Mouse (Mus musculus): Measurements from ENCODE around the gene Tacc2. TPM values are rescaled to one million over a fixed set of nuclear protein-coding genes. Genes with fewer than 3 reads are reported as not detected.

Gene Tacc2
- polyA plus RNA-seq, 1 experiment from 2014 or later: 53.7 TPM

- Histone ChIP-seq H3K9me3 (replicated peaks) (peaks cover 15% of the 10 kb centered on the region), H3K9ac (peak overlapping the region; percentile 60), H3K27ac (ENCODE audit: poor library complexity, severe bottlenecking) (peak overlapping the region; percentile 99), H3K36me3 (peaks cover 22% of the 10 kb centered on the region), H3K4me2 (peak overlapping the region; percentile 37), H3K27me3 (replicated peaks) (no peaks in the 10 kb centered on the region), H3K4me3 (no peak overlapping the region), H3K4me1 (replicated peaks) (peaks cover 71% of the 10 kb centered on the region)
- ATAC-seq (ENCODE audit: insufficient number of reproducible peaks, low FRiP score): 0 out of 2 replicates have a peak, but pooled peaks have one; percentile 0
- WGBS: 15% methylated on average over 7 of the region's 7 CpGs
Measured at GRCm38 (mm10) chr7:130668729-130669281, 91.6 kb downstream of the Tacc2 start.

DNA sequence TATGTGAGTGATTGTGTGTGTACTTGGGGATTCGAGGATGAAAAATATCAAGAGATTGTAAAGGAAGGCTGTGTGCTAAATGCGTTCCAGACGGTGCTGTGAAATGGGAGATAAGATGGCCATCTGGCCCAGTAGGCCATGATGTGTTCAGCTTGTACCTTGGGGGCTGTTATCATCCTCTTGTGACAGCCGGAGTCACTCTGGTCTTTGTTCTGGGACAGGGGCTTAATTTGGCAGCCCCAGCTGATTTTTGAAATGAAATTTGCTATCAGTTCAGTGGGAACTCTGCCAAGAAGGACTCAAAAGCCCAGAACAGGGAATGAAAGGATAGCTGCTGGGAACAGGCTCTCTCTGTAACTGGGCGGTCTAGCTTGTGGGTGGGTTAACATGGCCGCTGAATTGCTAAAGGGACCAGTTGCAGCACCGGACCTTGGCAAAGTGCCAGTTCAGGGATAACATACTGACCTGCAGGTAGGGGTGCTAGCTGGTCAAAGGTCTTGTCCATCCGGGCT lies 92.2 kb downstream of the Tacc2 start:
- Histone ChIP-seq H3K27me3 (replicated peaks) (no peaks in the 10 kb centered on the region), H3K9ac (peak overlapping the region; percentile 60), H3K4me3 (no peak overlapping the region), H3K36me3 (peaks cover 16% of the 10 kb centered on the region), H3K4me2 (peak overlapping the region; percentile 37), H3K9me3 (replicated peaks) (peaks cover 11% of the 10 kb centered on the region), H3K4me1 (replicated peaks) (peaks cover 77% of the 10 kb centered on the region), H3K27ac (ENCODE audit: poor library complexity, severe bottlenecking) (peak overlapping the region; percentile 99)
- 11% methylated on average over 8 of the region's 8 CpGs for WGBS
- peak; percentile 59 for ATAC-seq (ENCODE audit: insufficient number of reproducible peaks, low FRiP score)

DNA sequence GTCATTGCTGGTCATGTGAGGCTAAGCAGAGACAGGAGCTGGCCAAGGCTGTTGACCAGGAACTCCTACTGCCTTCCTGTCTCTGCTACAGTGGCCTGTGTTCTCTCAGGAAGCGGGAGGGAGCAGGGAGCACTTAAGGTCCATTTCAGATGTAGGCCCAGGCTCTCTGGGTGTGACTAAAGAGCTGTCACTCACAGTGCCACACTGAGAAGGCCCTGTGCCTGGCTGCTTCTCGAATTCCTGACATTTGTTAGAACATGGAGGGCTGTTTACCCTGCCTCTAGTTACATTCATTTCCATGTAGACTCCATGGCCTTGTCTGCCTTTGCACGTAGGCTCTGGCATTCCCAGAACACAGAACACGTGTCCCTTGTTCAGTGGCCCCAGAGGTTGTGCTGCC lies 93.1 kb downstream of the Tacc2 start:
- Histone ChIP-seq H3K4me1 (replicated peaks) (peaks cover 81% of the 10 kb centered on the region), H3K4me3 (no peak overlapping the region), H3K9ac (peak overlapping the region; percentile 15), H3K27ac (ENCODE audit: poor library complexity, severe bottlenecking) (peak overlapping the region; percentile 99), H3K36me3 (peaks cover 16% of the 10 kb centered on the region), H3K4me2 (no peak overlapping the region), H3K9me3 (replicated peaks) (0 out of 2 replicates have a peak, but pooled peaks cover 2% of the 10 kb centered on the region), H3K27me3 (replicated peaks) (no peaks in the 10 kb centered on the region)
- ATAC-seq (ENCODE audit: insufficient number of reproducible peaks, low FRiP score): peak; percentile 46
- WGBS: 28% methylated on average over 4 of the region's 4 CpGs

GRCm38 (mm10) chr7:130671301-130671700 lies 94.1 kb downstream of the Tacc2 start:
- H3K4me2 ChIP-seq: no peak overlapping the region
- no peaks in the 10 kb centered on the region for H3K27me3 ChIP-seq (replicated peaks)
- H3K9ac ChIP-seq: 0 out of 2 replicates have a peak overlapping the region, but pooled peaks have one; percentile 15
- H3K4me3 ChIP-seq: no peak overlapping the region
- peaks cover 18% of the 10 kb centered on the region for H3K36me3 ChIP-seq
- H3K9me3 ChIP-seq (replicated peaks): peaks cover 2% of the 10 kb centered on the region; the same call in 1 of the 2 replicates
- 58% methylated on average over 6 of the region's 6 CpGs for WGBS
- ATAC-seq (ENCODE audit: insufficient number of reproducible peaks, low FRiP score): no peak; the same call in 1 of the 2 replicates
- peak overlapping the region; percentile 99 for H3K27ac ChIP-seq (ENCODE audit: poor library complexity, severe bottlenecking)
- peaks cover 80% of the 10 kb centered on the region for H3K4me1 ChIP-seq (replicated peaks)

- H3K27ac ChIP-seq (ENCODE audit: poor library complexity, severe bottlenecking): peak overlapping the region; percentile 97
- H3K4me2 ChIP-seq: peak overlapping the region; percentile 17; the same call in 1 of the 2 replicates
- H3K4me3 ChIP-seq: no peak overlapping the region
- H3K9me3 ChIP-seq (replicated peaks): peaks cover 4% of the 10 kb centered on the region; the same call in 1 of the 2 replicates
- H3K36me3 ChIP-seq: peaks cover 39% of the 10 kb centered on the region
- peak overlapping the region; percentile 73 for H3K9ac ChIP-seq
- H3K27me3 ChIP-seq (replicated peaks): no peaks in the 10 kb centered on the region
- WGBS: 43% methylated on average over 9 of the region's 9 CpGs
- peaks cover 70% of the 10 kb centered on the region for H3K4me1 ChIP-seq (replicated peaks)
- peak; percentile 37; the same call in 1 of the 2 replicates for ATAC-seq (ENCODE audit: insufficient number of reproducible peaks, low FRiP score)
Measured at GRCm38 (mm10) chr7:130673169-130674033, 96.2 kb downstream of the Tacc2 start.

- peaks cover 41% of the 10 kb centered on the region for H3K36me3 ChIP-seq
- peaks cover 60% of the 10 kb centered on the region for H3K4me1 ChIP-seq (replicated peaks)
- no peak overlapping the region for H3K27ac ChIP-seq (ENCODE audit: poor library complexity, severe bottlenecking)
- H3K9me3 ChIP-seq (replicated peaks): peaks cover 4% of the 10 kb centered on the region; the same call in 1 of the 2 replicates
- no peak overlapping the region; the same call in 1 of the 2 replicates for H3K9ac ChIP-seq
- H3K4me2 ChIP-seq: no peak overlapping the region
- ATAC-seq (ENCODE audit: insufficient number of reproducible peaks, low FRiP score): no peak
- no peaks in the 10 kb centered on the region for H3K27me3 ChIP-seq (replicated peaks)
- H3K4me3 ChIP-seq: no peak overlapping the region
- WGBS: 80% methylated on average over 9 of the region's 9 CpGs
Measured at GRCm38 (mm10) chr7:130674526-130674925, 97.3 kb downstream of the Tacc2 start.

DNA sequence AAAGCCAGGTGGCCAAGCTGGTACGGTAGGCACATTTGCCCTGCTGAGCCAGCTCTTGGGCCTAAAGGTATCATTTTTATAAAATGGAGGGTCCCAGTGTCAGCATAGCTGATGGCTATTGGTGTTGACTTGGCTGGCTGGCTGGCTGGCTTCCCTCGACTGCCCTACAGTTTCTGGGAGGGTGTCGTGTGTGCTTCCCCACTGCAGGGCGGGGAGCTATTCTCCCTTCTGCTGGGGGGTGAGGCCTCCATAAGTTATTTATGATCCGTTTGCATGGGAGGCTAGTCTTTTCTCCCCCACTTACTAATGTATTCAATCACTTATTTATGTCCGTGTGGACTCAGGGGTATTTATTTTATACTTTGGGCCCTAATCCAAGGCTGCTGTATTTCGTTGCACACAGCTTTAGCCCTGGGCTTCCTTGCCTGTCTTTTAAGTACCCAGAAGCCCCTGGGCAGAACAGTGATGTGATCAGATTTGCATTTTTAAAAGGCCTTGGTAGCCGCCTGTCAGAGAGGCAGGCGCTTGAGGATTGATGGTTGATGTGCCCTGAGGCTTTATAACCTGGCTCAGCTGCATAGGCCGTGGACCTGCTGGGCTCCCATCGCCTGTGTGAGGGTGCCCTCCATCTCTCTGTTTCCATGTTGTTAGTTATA lies 99.8 kb downstream of the Tacc2 start:
- Histone ChIP-seq H3K27ac (ENCODE audit: poor library complexity, severe bottlenecking) (no peak overlapping the region), H3K4me1 (replicated peaks) (peaks cover 54% of the 10 kb centered on the region), H3K36me3 (peaks cover 41% of the 10 kb centered on the region), H3K27me3 (replicated peaks) (no peaks in the 10 kb centered on the region), H3K9ac (peak overlapping the region; percentile 22; the same call in 1 of the 2 replicates), H3K9me3 (replicated peaks) (peaks cover 4% of the 10 kb centered on the region; the same call in 1 of the 2 replicates), H3K4me3 (no peak overlapping the region), H3K4me2 (no peak overlapping the region)
- 83% methylated on average over 11 of the region's 11 CpGs for WGBS
- ATAC-seq (ENCODE audit: insufficient number of reproducible peaks, low FRiP score): no peak

DNA sequence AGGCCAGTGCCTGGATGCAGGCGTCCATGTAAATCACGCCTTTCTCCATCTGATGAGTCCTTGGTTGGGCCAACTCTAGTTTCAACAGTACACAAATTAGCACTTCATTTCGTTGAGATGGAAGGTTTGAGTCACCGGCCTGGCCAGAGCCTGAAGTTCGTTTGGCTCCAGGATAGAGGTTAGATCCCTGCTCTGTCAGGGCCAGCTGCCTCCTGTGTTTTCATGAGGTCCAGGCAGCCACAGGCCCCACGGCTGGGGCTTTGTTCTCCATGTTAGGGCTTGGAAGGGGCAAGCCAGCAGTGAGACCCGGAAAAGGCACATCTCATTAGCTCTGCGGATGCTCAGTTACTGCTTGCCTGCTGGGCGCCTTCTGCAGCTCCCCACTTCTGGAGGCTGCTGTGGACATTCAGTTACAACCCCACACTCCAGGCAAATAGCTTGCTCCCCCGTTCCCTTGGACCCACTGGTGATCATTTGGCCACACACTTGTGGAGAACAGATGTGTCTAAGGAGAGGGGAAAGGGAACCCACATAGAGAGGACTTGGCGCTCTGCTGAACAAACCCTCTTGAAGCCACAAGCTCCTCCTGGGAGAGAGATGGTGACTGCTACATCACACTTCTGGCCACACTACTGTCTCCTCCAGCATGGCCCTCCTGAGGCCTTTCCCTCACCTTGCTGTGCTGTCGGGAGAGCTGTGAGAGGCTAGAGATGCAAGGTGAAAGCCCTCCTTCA lies 100.5 kb downstream of the Tacc2 start:
- no peak for ATAC-seq (ENCODE audit: insufficient number of reproducible peaks, low FRiP score)
- 86% methylated on average over 12 of the region's 12 CpGs for WGBS

GRCm38 (mm10) chr7:130678414-130678813 lies 101.2 kb downstream of the Tacc2 start:
- no peak overlapping the region for H3K4me3 ChIP-seq
- H3K27ac ChIP-seq (ENCODE audit: poor library complexity, severe bottlenecking): no peak overlapping the region
- no peaks in the 10 kb centered on the region for H3K27me3 ChIP-seq (replicated peaks)
- ATAC-seq (ENCODE audit: insufficient number of reproducible peaks, low FRiP score): no peak
- H3K4me2 ChIP-seq: no peak overlapping the region
- peaks cover 4% of the 10 kb centered on the region; the same call in 1 of the 2 replicates for H3K9me3 ChIP-seq (replicated peaks)
- H3K4me1 ChIP-seq (replicated peaks): peaks cover 53% of the 10 kb centered on the region
- WGBS: 89% methylated on average over 6 of the region's 6 CpGs
- H3K36me3 ChIP-seq: peaks cover 41% of the 10 kb centered on the region
- no peak overlapping the region for H3K9ac ChIP-seq

More for the DNA sequence above, 100.5 kb downstream of the Tacc2 start:
- no peaks in the 10 kb centered on the region for H3K27me3 ChIP-seq (replicated peaks)
- H3K9ac ChIP-seq: peak overlapping the region; percentile 22; the same call in 1 of the 2 replicates
- peaks cover 54% of the 10 kb centered on the region for H3K4me1 ChIP-seq (replicated peaks)
- no peak overlapping the region for H3K4me2 ChIP-seq
- peaks cover 4% of the 10 kb centered on the region; the same call in 1 of the 2 replicates for H3K9me3 ChIP-seq (replicated peaks)
- no peak overlapping the region for H3K27ac ChIP-seq (ENCODE audit: poor library complexity, severe bottlenecking)
- no peak overlapping the region for H3K4me3 ChIP-seq
- H3K36me3 ChIP-seq: peaks cover 41% of the 10 kb centered on the region

- no peak overlapping the region for H3K9ac ChIP-seq
- H3K27ac ChIP-seq (ENCODE audit: poor library complexity, severe bottlenecking): peak overlapping the region; percentile 73
- ATAC-seq (ENCODE audit: insufficient number of reproducible peaks, low FRiP score): peak; percentile 60; the same call in 1 of the 2 replicates
- H3K4me1 ChIP-seq (replicated peaks): peaks cover 43% of the 10 kb centered on the region
- H3K36me3 ChIP-seq: peaks cover 18% of the 10 kb centered on the region
- 21% methylated on average over 4 of the region's 4 CpGs for WGBS
- no peak overlapping the region for H3K4me3 ChIP-seq
- no peaks in the 10 kb centered on the region for H3K27me3 ChIP-seq (replicated peaks)
- no peaks in the 10 kb centered on the region for H3K9me3 ChIP-seq (replicated peaks)
- no peak overlapping the region for H3K4me2 ChIP-seq
Measured at GRCm38 (mm10) chr7:130681798-130682197, 104.6 kb downstream of the Tacc2 start.
